Comparison of ENCODE assay signal across 8 mouse cellular contexts in the genomic region with DNA sequence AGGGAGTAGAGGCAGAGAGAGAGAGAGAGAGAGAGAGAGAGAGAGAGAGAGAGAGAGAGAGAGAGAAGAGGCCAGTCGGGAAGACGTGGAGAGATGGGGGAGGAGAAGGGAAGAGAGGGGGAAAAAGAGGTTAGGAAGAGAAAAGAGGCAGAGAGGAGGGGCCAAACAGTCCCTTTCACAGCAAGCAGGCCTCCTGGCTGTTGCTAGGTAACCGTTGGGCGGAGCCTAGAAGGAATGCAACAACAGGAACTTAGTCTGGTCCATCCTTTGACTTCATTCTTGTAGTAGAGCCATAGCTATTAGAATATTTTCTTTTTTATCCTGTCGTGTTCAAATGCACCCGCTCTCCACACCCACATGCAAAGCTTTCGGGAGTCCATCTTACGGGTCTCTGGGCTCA. TPM values are rescaled to one million over a fixed set of nuclear protein-coding genes. Genes with fewer than 3 reads are reported as not detected.
A peak's percentile ranks its signal among the peaks of the same experiment; 100 is the strongest.
DNase-seq lines count a peak whose midpoint lies in the region; ATAC-seq and TF ChIP-seq lines count a peak whose summit lies in the region.
"Had no signal": no experiment of that assay in that cellular context is flagged by ENCODE, and none has a peak within 500 bp of the region (broad histone marks: within the 10 kb centered on the region; RNA-seq: fewer than 3 reads in every experiment).

No protein-coding gene starts in this region.

- ATAC-seq in hindbrain, postnatal 0 days, result peak; percentile 77

- peak; percentile 65 for DNase-seq in A20 (ENCODE audit: low read depth, low spot score)
- peak; percentile 82 for DNase-seq in CD4-positive, CD25-positive, alpha-beta regulatory T cell, adult 2 months (ENCODE audit: low read depth, low spot score)
- DNase-seq in embryo, embryonic 11 days, result peak; percentile 90
- peak; percentile 81 for DNase-seq in hindbrain, postnatal 0 days (ENCODE audit: low spot score)
- peak; percentile 18 for DNase-seq in lung, postnatal 25 days (ENCODE audit: low spot score)
- no peak for DNase-seq in cerebellum, postnatal 36 days

- no peak overlapping the region for H3K9ac ChIP-seq in hindbrain, postnatal 0 days (replicated peaks; ENCODE audit: low read length)

- H3K4me3 ChIP-seq in hindbrain, postnatal 0 days (ENCODE audit: low read length), result no peak overlapping the region; the same call in 1 of the 2 replicates
- peak overlapping the region; percentile 38 for H3K4me3 ChIP-seq in testis, adult 2 months (ENCODE audit: control insufficient read depth, low read depth, low read length)

- no peaks in the 10 kb centered on the region for H3K36me3 ChIP-seq in hindbrain, postnatal 0 days (ENCODE audit: insufficient read depth, low read length)
- H3K36me3 ChIP-seq in testis, adult 2 months (ENCODE audit: control insufficient read depth, insufficient read depth, low read length), result no peaks in the 10 kb centered on the region

- 3% methylated on average over 8 of the region's 8 CpGs for WGBS in hindbrain, postnatal 0 days

- no peaks in the 10 kb centered on the region for H3K9me3 ChIP-seq in hindbrain, postnatal 0 days (ENCODE audit: low read length)

- TF ChIP-seq CTCF in hindbrain, postnatal 0 days (IDR thresholded peaks at IDR 0.05; ENCODE audit: low read depth), result no peak
- TF ChIP-seq CTCF in testis, adult 2 months (IDR thresholded peaks at IDR 0.05; ENCODE audit: control insufficient read depth, insufficient read depth, insufficient replicate concordance, low read depth, low read length), result no peak

- H3K27ac ChIP-seq in hindbrain, postnatal 0 days, result peak overlapping the region; percentile 48; the same call in 1 of the 2 replicates
- H3K27ac ChIP-seq in testis, adult 2 months (ENCODE audit: control insufficient read depth, insufficient read depth, low read depth, low read length), result peak overlapping the region; percentile 55; the same call in 1 of the 2 replicates

- peak overlapping the region; percentile 44 for H3K4me2 ChIP-seq in hindbrain, postnatal 0 days (ENCODE audit: low read depth, low read length)

- no peak; the same call in 1 of the 2 replicates for TF ChIP-seq POLR2A in testis, adult 2 months (IDR thresholded peaks at IDR 0.05; ENCODE audit: control insufficient read depth, low read depth, low read length)

- peaks cover 11% of the 10 kb centered on the region; the same call in 1 of the 2 replicates for H3K4me1 ChIP-seq in hindbrain, postnatal 0 days (ENCODE audit: insufficient read depth, low read length)
- peaks cover 14% of the 10 kb centered on the region for H3K4me1 ChIP-seq in testis, adult 2 months (ENCODE audit: control insufficient read depth, insufficient read depth, low read length)

- H3K27me3 ChIP-seq in hindbrain, postnatal 0 days (ENCODE audit: insufficient read depth, low read length), result no peaks in the 10 kb centered on the region
- H3K27me3 ChIP-seq in testis, adult 2 months (ENCODE audit: control insufficient read depth, insufficient read depth, low read length), result no peaks in the 10 kb centered on the region

RNA-seq across cellular contexts. Expression of a gene that starts 9.1 kb away (rescaled TPM):
- total RNA-seq in hindbrain, postnatal 0 days (2014; rRNA removed), result 12.4 and 15.2 TPM in 2 replicates
- 13.8 and 15.9 TPM in 2 replicates for polyA plus RNA-seq in hindbrain, postnatal 0 days (2015; fragmentation: Nextera tagmentation; extraction: Ambion mirVana)
- 7.8 and 13.8 TPM in 2 replicates for polyA plus RNA-seq in testis, adult 2 months (2012; rRNA removed)

RNA-seq across cellular contexts. Expression of a gene that starts 18.8 kb away (rescaled TPM):
- total RNA-seq in hindbrain, postnatal 0 days (2014; rRNA removed), result not detected in 2 replicates
- polyA plus RNA-seq in hindbrain, postnatal 0 days (2015; fragmentation: Nextera tagmentation; extraction: Ambion mirVana), result not detected in 2 replicates
- 64.9 and 69.4 TPM in 2 replicates for polyA plus RNA-seq in testis, adult 2 months (2012; rRNA removed)
- total RNA-seq: heart, postnatal 10 days had no signal

RNA-seq across cellular contexts. Expression of a gene that starts 35.8 kb away (rescaled TPM):
- total RNA-seq in hindbrain, postnatal 0 days (2014; rRNA removed), result 2.6 and 5.2 TPM in 2 replicates
- polyA plus RNA-seq in hindbrain, postnatal 0 days (2015; fragmentation: Nextera tagmentation; extraction: Ambion mirVana), result 5.1 and 5.3 TPM in 2 replicates
- polyA plus RNA-seq in testis, adult 2 months (2012; rRNA removed), result 22.8 and 26.7 TPM in 2 replicates

RNA-seq across cellular contexts. Expression of a gene that starts 47.5 kb away (rescaled TPM):
- 5.7 and 6.5 TPM in 2 replicates for total RNA-seq in hindbrain, postnatal 0 days (2014; rRNA removed)
- 6.2 TPM in 2 replicates for polyA plus RNA-seq in hindbrain, postnatal 0 days (2015; fragmentation: Nextera tagmentation; extraction: Ambion mirVana)
- polyA plus RNA-seq in testis, adult 2 months (2012; rRNA removed), result 10.2 and 12.3 TPM in 2 replicates

Comparison
In these comparisons a context has a peak if more than half of its experiments do, and no peak if none do; other contexts are left out.
1. DNase-seq: peak in A20 (single experiment), CD4-positive, CD25-positive, alpha-beta regulatory T cell, adult 2 months (single experiment), embryo, embryonic 11 days (single experiment), hindbrain, postnatal 0 days (single experiment) and lung, postnatal 25 days (single experiment); none in cerebellum, postnatal 36 days (0 of 2).
2. RNA of a gene that starts 18.8 kb away (polyA plus RNA-seq): 64.9 to 69.4 TPM in testis, adult 2 months; not detected in hindbrain, postnatal 0 days; every median in the first group is over 10 times any median in the second.